17 mouse cellular contexts compared by ENCODE assay signal in genomic region chr19:27227131-27227530, GRCm38 (mm10). TPM values are rescaled to one million over a fixed set of nuclear protein-coding genes. Genes with fewer than 3 reads are reported as not detected.
DNase-seq lines count a peak whose midpoint lies in the region; ATAC-seq and TF ChIP-seq lines count a peak whose summit lies in the region.
"Had no signal": no experiment of that assay in that cellular context is flagged by ENCODE, and none has a peak within 500 bp of the region (broad histone marks: within the 10 kb centered on the region; RNA-seq: fewer than 3 reads in every experiment).

No protein-coding gene starts in this region.

- no peak for DNase-seq in forebrain, postnatal 0 days
- peak; percentile 15 for DNase-seq in adipocyte (ENCODE audit: low spot score)
- DNase-seq in brain, embryonic 14.5 days (ENCODE audit: low read depth), result peak; percentile 23
- peak; percentile 31 for DNase-seq in left cerebral cortex, adult 11 months (ENCODE audit: low spot score)
- no peak for DNase-seq in adrenal gland, postnatal 10 days
- DNase-seq: gastrocnemius, postnatal 14 days; kidney, adult 9 months; liver; liver, postnatal 0 days; thymus, postnatal 25 days had no signal

- no peak overlapping the region for H3K4me2 ChIP-seq in forebrain, postnatal 0 days (ENCODE audit: low read depth)
- H3K4me2 ChIP-seq in forebrain, embryonic 16.5 days (ENCODE audit: low read length), result no peak overlapping the region
- H3K4me2 ChIP-seq: forebrain, embryonic 15.5 days; hindbrain, embryonic 12.5 days; midbrain, embryonic 11.5 days had no signal

- no peaks in the 10 kb centered on the region for H3K27me3 ChIP-seq in forebrain, postnatal 0 days (ENCODE audit: insufficient read depth, low read length)
- no peaks in the 10 kb centered on the region for H3K27me3 ChIP-seq in forebrain, embryonic 16.5 days (replicated peaks; ENCODE audit: control insufficient read depth, insufficient read depth, low read length)
- H3K27me3 ChIP-seq: forebrain, embryonic 15.5 days; hindbrain, embryonic 12.5 days; Patski had no signal

- ATAC-seq in forebrain, postnatal 0 days, result peak; percentile 29; the same call in 1 of the 2 replicates
- ATAC-seq in forebrain, embryonic 16.5 days, result no peak
- no peak for ATAC-seq in monocyte, adult 5-6 weeks (replicated peaks; ENCODE audit: insufficient number of reproducible peaks, low FRiP score, low TSS enrichment, poor library complexity, severe bottlenecking)
- ATAC-seq: activated CD4-positive, CD25-positive, alpha-beta regulatory T cell, adult 4 months; forebrain, embryonic 15.5 days; liver, postnatal 0 days; Patski had no signal

- no peak overlapping the region for H3K9ac ChIP-seq in forebrain, postnatal 0 days
- no peak overlapping the region for H3K9ac ChIP-seq in forebrain, embryonic 16.5 days (replicated peaks; ENCODE audit: low read depth, low read length)
- H3K9ac ChIP-seq: forebrain, embryonic 15.5 days; hindbrain, embryonic 12.5 days; liver, postnatal 0 days had no signal

- no peak for TF ChIP-seq CTCF in forebrain, postnatal 0 days (IDR thresholded peaks at IDR 0.05; ENCODE audit: low read depth)
- TF ChIP-seq CTCF in brain, embryonic 14.5 days (IDR thresholded peaks at IDR 0.05; ENCODE audit: borderline replicate concordance, extremely low read depth, insufficient read depth, insufficient read length), result no peak

- WGBS in forebrain, postnatal 0 days, result 50% methylated on average over 4 of the region's 4 CpGs
- 50% methylated on average over 4 of the region's 4 CpGs for WGBS in forebrain, embryonic 16.5 days

- TF ChIP-seq POLR2A in brain, embryonic 14.5 days (IDR thresholded peaks at IDR 0.05; ENCODE audit: borderline replicate concordance, extremely low read depth, insufficient read depth, insufficient read length, poor library complexity, severe bottlenecking), result no peak

- H3K9me3 ChIP-seq in forebrain, postnatal 0 days (ENCODE audit: low read length), result no peaks in the 10 kb centered on the region
- no peaks in the 10 kb centered on the region for H3K9me3 ChIP-seq in forebrain, embryonic 16.5 days (ENCODE audit: control insufficient read depth, low read length)
- H3K9me3 ChIP-seq: forebrain, embryonic 15.5 days; hindbrain, embryonic 12.5 days had no signal

- peaks cover 16% of the 10 kb centered on the region for H3K36me3 ChIP-seq in forebrain, postnatal 0 days (ENCODE audit: insufficient read depth)
- peaks cover 4% of the 10 kb centered on the region; the same call in 1 of the 2 replicates for H3K36me3 ChIP-seq in forebrain, embryonic 16.5 days (ENCODE audit: control insufficient read depth, insufficient read depth)

- H3K4me3 ChIP-seq in forebrain, postnatal 0 days (ENCODE audit: low read depth, low read length), result no peak overlapping the region
- H3K4me3 ChIP-seq in forebrain, embryonic 16.5 days (replicated peaks; ENCODE audit: low read length), result no peak overlapping the region
- H3K4me3 ChIP-seq: forebrain, embryonic 15.5 days; hindbrain, embryonic 12.5 days had no signal

- H3K27ac ChIP-seq in forebrain, postnatal 0 days (ENCODE audit: low read depth, low read length), result no peak overlapping the region
- no peak overlapping the region for H3K27ac ChIP-seq in forebrain, embryonic 16.5 days (ENCODE audit: low read length)
- H3K27ac ChIP-seq: forebrain, embryonic 15.5 days; hindbrain, embryonic 12.5 days had no signal

- no peaks in the 10 kb centered on the region for H3K4me1 ChIP-seq in forebrain, postnatal 0 days (ENCODE audit: insufficient read depth)
- no peaks in the 10 kb centered on the region for H3K4me1 ChIP-seq in forebrain, embryonic 16.5 days (replicated peaks; ENCODE audit: control insufficient read depth, insufficient read depth, low read length)
- H3K4me1 ChIP-seq: forebrain, embryonic 15.5 days; hindbrain, embryonic 12.5 days had no signal

RNA-seq across cellular contexts. Expression of gene Vldlr, which starts 10.8 kb away (rescaled TPM):
- total RNA-seq in forebrain, postnatal 0 days (2014; rRNA removed), result 57.6 and 65.3 TPM in 2 replicates
- 35.0 and 41.0 TPM in 2 replicates for polyA plus RNA-seq in forebrain, postnatal 0 days (2015; fragmentation: Nextera tagmentation; extraction: Ambion mirVana)
- 40.5 and 41.2 TPM in 2 replicates for polyA plus RNA-seq in forebrain, embryonic 16.5 days (2015; fragmentation: Nextera tagmentation; extraction: Ambion mirVana)
- polyA plus RNA-seq in brain, embryonic 14.5 days (2012; rRNA removed), result 26.5 and 29.5 TPM in 2 replicates
- total RNA-seq in adrenal gland, postnatal 10 days (2021), result 10 to 100 TPM; 45.6 to 52.4 TPM
- 0.10 to 2.3 TPM in 2 of 3 replicates, not detected in the other for total RNA-seq in monocyte, adult 5-6 weeks (2017)
- polyA plus RNA-seq: activated CD4-positive, CD25-positive, alpha-beta regulatory T cell, adult 4 months had no signal

Comparison
In these comparisons a context has a peak if more than half of its experiments do, and no peak if none do; other contexts are left out.
1. DNase-seq: peak in adipocyte (single experiment), brain, embryonic 14.5 days (single experiment) and left cerebral cortex, adult 11 months (single experiment); none in forebrain, postnatal 0 days (single experiment) and adrenal gland, postnatal 10 days (single experiment).
2. RNA of gene Vldlr, which starts 10.8 kb away (total RNA-seq): 57.6 to 65.3 TPM in forebrain, postnatal 0 days and 45.6 to 52.4 TPM in adrenal gland, postnatal 10 days; 0.10 to 2.3 TPM in monocyte, adult 5-6 weeks; every median in the first group is over 10 times any median in the second.